Mouse (Mus musculus) megakaryocyte progenitor cell, adult 5-6 weeks (primary cell): ENCODE data around the gene Gm21366. TPM values are rescaled to one million over a fixed set of nuclear protein-coding genes. Genes with fewer than 3 reads are reported as not detected.
"Not testable (repeated sequence)": the region's sequence is repeated elsewhere in the genome, so short reads cannot be mapped to it uniquely, and the experiment has no call there.

Experiments
- ATAC-seq: replicated peaks from 2 replicates; pipeline ENCODE4 v1.8.0; 2016; ENCODE audit warnings: mild to moderate bottlenecking, moderate TSS enrichment, inconsistent platforms; ENCODE audit not compliant: poor library complexity
- total RNA-seq, 2 experiments: library from RNA; stranded (forward) in 1 of 2; stranded (reverse) in 1 of 2; fragments of 157-497, 149-512 nt in 1 of 2; fragments of 200-1000 nt in 1 of 2; gene quantifications; 2 replicates each; pipeline versions ENCODE4 v1.2.3 to v1.2.4; 2015 to 2017

Gene Gm21366
- not detected in 2 replicates for total RNA-seq (2015)
- not detected in 2 replicates for total RNA-seq (2017)

GRCm38 (mm10) chrY:22861156-22861555 is at the start of gene Gm21366:
Gene Gm21366 (minus strand): TSS chrY:22861256.
- ATAC-seq: not testable (repeated sequence)
